Mouse (Mus musculus) kidney, embryonic 16.5 days (tissue): ENCODE data around the gene Dock8. TPM values are rescaled to one million over a fixed set of nuclear protein-coding genes. Genes with fewer than 3 reads are reported as not detected.

ENCODE experiments used
- ATAC-seq: fragments of 200-750 bp; cut with Nextera tagmentation; 2 replicates; pipeline ENCODE4 v1.8.0; 2017; ENCODE audit warnings: moderate TSS enrichment; ENCODE audit not compliant: low FRiP score, low TSS enrichment
- H3K27ac ChIP-seq: fragments of 300-500 bp; sonication (generic); 2 replicates; pipeline ENCODE4 v1.5.1; 2014; ENCODE audit warnings: low read length
- H3K27me3 ChIP-seq: fragments of 300-500 bp; sonication (generic); 2 replicates; pipeline ENCODE4 v1.6.1; 2014; ENCODE audit warnings: low read length, control low read depth, mixed read lengths; ENCODE audit not compliant: insufficient read depth
- H3K36me3 ChIP-seq: fragments of 300-500 bp; sonication (generic); 2 replicates; pipeline ENCODE4 v1.6.1; 2014; ENCODE audit warnings: low read length, control low read depth, mixed read lengths; ENCODE audit not compliant: insufficient read depth
- H3K4me1 ChIP-seq: fragments of 300-500 bp; sonication (generic); 2 replicates; pipeline ENCODE4 v1.6.1; 2014; ENCODE audit warnings: low read length, control low read depth, mixed read lengths; ENCODE audit not compliant: insufficient read depth
- H3K4me2 ChIP-seq: fragments of 300-500 bp; sonication (generic); replicated peaks from 2 replicates; pipeline ENCODE4 v1.6.1; 2014; ENCODE audit warnings: low read depth, low read length
- H3K4me3 ChIP-seq: fragments of 300-500 bp; sonication (generic); 2 replicates; pipeline ENCODE4 v1.5.1; 2014; ENCODE audit warnings: mild to moderate bottlenecking, low read length
- H3K9ac ChIP-seq: fragments of 300-500 bp; sonication (generic); replicated peaks from 2 replicates; pipeline ENCODE4 v1.6.1; 2014; ENCODE audit warnings: low read length
- H3K9me3 ChIP-seq: fragments of 300-500 bp; sonication (generic); 2 replicates; pipeline ENCODE4 v1.6.1; 2016; ENCODE audit warnings: low read length, control low read depth
- WGBS: fragments of 180-500 bp; shearing (Covaris S2); extraction: QIAGEN DNeasy Blood & Tissue Kit; methylation state at CpG from one replicate; pipeline ENCODE4 v1.1.7; 2014; 5-methylcytosine and 5-hydroxymethylcytosine counted together
- polyA plus RNA-seq: library from polyadenylated mRNA; unstranded; fragments of >200 nt; fragmentation: Nextera tagmentation; extraction: Ambion mirVana; gene quantifications from 2 replicates; pipeline ENCODE4 v1.2.1, GENCODE M21; 2015

The Dock8 gene
- polyA plus RNA-seq, 1 experiment from 2014 or later: 3.9 TPM

DNA sequence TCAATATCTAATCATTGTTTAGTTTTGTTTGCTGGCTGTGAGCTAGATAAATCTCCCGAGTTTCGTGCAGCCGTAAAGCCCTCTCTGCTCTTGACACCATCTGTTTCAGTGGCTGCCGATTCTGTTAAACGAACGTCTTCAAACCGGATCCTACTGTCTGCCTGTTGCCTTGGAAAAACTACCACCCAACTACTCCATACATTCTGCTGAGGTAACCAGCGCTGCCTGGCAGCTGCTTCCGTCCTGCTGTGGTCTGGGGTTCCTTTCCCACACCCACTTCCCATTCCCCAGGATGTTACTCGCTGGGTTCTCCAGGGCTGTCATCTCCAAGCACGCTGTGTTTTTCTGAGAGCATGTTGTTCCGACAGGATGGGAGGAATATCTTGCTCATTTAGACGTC lies 123.7 kb downstream of the Dock8 start:
- ATAC-seq: no peak
- H3K4me1 ChIP-seq: no peaks in the 10 kb centered on the region
- no peak overlapping the region for H3K9ac ChIP-seq
- no peak overlapping the region for H3K4me3 ChIP-seq
- no peaks in the 10 kb centered on the region for H3K27me3 ChIP-seq
- H3K27ac ChIP-seq: no peak overlapping the region
- no peaks in the 10 kb centered on the region for H3K9me3 ChIP-seq
- 56% methylated on average over 13 of the region's 13 CpGs for WGBS
- H3K36me3 ChIP-seq: no peaks in the 10 kb centered on the region
- no peak overlapping the region for H3K4me2 ChIP-seq

DNA sequence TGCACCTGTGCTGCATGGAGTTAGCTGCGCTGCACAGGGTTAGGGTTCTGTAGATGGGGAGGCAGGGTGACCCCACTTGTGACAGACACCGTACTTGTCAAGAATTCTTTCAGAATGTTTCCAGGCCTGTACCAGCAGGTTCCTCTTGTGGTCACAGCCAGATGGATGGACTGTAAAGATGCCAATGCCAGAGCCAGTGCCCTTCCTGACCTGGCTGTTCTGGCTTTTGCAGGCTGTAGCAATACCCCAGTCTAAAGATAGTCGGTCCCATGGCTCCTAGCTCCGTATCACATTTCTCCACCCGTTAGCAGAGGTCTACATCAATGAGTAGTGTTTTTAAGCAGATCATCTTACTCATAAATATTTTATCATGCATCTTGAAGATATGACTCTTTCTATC lies 124.1 kb downstream of the Dock8 start:
- no peak overlapping the region for H3K4me2 ChIP-seq
- 71% methylated on average over 5 of the region's 5 CpGs for WGBS
- H3K27me3 ChIP-seq: no peaks in the 10 kb centered on the region
- H3K9me3 ChIP-seq: no peaks in the 10 kb centered on the region
- no peaks in the 10 kb centered on the region for H3K36me3 ChIP-seq
- no peak overlapping the region for H3K27ac ChIP-seq
- no peak overlapping the region for H3K4me3 ChIP-seq
- no peaks in the 10 kb centered on the region for H3K4me1 ChIP-seq
- ATAC-seq: no peak
- no peak overlapping the region for H3K9ac ChIP-seq

DNA sequence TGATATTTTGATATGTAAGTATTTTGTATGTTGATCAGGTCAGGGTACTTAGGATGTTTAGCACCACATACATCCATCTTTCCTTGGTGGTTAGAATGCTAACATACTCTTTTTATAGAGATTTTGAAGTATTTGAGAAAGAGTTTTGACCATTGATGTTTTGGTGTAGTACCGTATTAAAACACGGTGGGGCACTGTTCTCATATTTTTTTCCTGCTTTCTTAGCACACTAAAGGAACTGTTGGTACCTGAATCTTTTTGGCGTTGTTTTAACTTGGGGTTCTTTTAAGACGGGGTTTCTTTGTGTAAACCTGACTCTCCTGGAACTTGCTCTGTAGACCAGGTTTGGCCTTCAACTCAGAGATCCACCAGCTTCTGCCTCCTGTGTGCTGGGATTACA lies 133.0 kb downstream of the Dock8 start:
- no peaks in the 10 kb centered on the region for H3K27me3 ChIP-seq
- no peak overlapping the region for H3K9ac ChIP-seq
- no peak overlapping the region for H3K4me2 ChIP-seq
- H3K4me1 ChIP-seq: no peaks in the 10 kb centered on the region
- H3K27ac ChIP-seq: no peak overlapping the region
- H3K9me3 ChIP-seq: no peaks in the 10 kb centered on the region
- no peak for ATAC-seq
- H3K36me3 ChIP-seq: no peaks in the 10 kb centered on the region
- whole genome bisulfite sequencing: 16% methylated on average over 4 of the region's 4 CpGs
- H3K4me3 ChIP-seq: no peak overlapping the region

DNA sequence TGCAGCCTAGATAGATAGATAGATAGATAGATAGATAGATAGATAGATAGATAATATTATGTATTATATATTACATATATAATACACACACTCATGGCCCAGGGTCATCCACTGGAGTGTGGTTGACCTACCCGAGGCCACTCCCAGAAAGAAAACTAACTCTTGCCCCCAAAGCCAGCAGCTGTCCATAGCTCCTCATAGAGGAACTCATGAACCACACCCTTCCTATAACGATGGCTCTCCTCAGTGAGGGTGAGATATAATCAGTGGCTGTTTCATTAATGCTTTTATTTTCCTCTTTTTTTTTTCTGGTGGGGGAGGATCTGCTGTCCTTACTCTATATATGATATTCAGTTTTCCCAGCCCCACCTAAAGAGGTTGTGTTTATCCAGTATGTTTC lies 134.6 kb downstream of the Dock8 start:
- H3K4me2 ChIP-seq: no peak overlapping the region
- no peak overlapping the region for H3K4me3 ChIP-seq
- H3K9me3 ChIP-seq: no peaks in the 10 kb centered on the region
- no peak overlapping the region for H3K27ac ChIP-seq
- H3K27me3 ChIP-seq: no peaks in the 10 kb centered on the region
- H3K4me1 ChIP-seq: peaks cover 14% of the 10 kb centered on the region
- H3K36me3 ChIP-seq: no peaks in the 10 kb centered on the region
- H3K9ac ChIP-seq: no peak overlapping the region
- no peak for ATAC-seq
- WGBS: 65% methylated on average over 2 of the region's 2 CpGs

DNA sequence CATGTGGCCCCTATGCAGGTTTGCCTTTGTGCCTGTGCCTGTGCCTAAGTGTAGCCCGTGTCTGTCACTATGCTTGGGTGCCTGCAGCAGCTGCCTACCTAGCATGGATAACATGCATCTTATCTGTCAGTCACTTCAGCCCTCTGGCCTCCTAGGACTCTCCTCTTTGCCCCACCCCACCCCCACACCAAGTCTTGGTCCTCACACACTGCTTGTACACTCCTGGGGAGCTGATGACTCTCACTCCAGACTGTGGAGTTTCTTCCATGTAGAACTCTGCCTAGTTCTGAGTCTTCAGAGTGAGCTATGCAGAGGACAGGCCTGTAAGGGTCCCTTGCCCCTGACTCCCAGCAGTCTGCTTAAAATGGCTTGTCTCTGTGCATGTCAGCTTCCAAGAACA lies 136.8 kb downstream of the Dock8 start:
- H3K27ac ChIP-seq: no peak overlapping the region
- no peak overlapping the region for H3K4me2 ChIP-seq
- H3K27me3 ChIP-seq: no peaks in the 10 kb centered on the region
- ATAC-seq: no peak
- no peaks in the 10 kb centered on the region for H3K9me3 ChIP-seq
- peaks cover 14% of the 10 kb centered on the region for H3K4me1 ChIP-seq
- H3K9ac ChIP-seq: no peak overlapping the region
- no peak overlapping the region for H3K4me3 ChIP-seq
- 56% methylated on average over 1 of the region's 1 CpGs for WGBS
- no peaks in the 10 kb centered on the region for H3K36me3 ChIP-seq

DNA sequence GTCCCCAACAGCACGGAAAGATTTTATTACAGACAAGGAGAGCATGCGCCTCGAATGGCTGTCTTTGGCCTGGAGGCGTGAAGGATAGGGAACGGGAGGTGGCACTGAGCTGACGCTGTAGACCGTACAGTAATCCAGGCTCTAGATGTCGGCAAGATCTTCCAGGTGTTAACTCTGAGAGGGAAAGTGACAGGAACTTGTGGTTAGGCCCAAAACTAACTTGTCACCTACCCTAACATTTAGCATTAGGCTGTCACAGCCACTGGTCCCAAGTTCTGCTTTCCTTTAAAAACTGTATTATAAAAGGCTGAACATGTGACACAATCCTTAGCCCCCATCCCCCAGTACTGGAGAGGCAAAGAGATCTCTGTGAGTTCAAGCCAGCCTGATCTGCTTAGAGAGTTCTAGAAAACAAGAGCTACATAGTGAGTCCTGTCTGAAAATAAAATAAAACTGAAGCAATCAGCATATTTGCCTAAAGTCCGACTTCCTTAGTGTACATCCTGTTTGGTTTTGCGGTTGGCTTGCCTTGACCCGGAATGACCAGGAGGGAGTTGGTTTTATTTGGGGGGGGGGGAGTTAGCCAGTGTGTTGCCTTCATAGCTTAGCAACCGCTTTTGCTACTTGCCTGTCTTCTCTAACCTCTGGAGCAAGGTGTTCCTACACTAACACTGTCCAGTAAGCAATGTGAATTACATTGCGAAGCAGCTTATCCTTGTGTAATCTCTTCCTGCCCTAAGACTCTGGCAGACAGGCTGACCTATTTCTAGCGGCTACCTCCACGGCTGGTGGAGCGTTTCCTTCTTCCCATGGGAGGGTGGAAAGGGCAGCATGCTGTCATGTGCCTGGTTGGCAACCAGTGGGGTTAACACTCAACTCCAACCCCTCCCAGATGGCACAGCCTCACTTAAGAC lies 138.8 kb downstream of the Dock8 start:
- 0 out of 2 replicates have a peak, but pooled peaks have one; percentile 39 for ATAC-seq
- Histone ChIP-seq H3K36me3 (no peaks in the 10 kb centered on the region), H3K9ac (no peak overlapping the region), H3K27ac (no peak overlapping the region), H3K4me2 (no peak overlapping the region), H3K4me3 (no peak overlapping the region), H3K4me1 (peaks cover 14% of the 10 kb centered on the region), H3K27me3 (no peaks in the 10 kb centered on the region), H3K9me3 (no peaks in the 10 kb centered on the region)
- WGBS: 58% methylated on average over 16 of the region's 16 CpGs

DNA sequence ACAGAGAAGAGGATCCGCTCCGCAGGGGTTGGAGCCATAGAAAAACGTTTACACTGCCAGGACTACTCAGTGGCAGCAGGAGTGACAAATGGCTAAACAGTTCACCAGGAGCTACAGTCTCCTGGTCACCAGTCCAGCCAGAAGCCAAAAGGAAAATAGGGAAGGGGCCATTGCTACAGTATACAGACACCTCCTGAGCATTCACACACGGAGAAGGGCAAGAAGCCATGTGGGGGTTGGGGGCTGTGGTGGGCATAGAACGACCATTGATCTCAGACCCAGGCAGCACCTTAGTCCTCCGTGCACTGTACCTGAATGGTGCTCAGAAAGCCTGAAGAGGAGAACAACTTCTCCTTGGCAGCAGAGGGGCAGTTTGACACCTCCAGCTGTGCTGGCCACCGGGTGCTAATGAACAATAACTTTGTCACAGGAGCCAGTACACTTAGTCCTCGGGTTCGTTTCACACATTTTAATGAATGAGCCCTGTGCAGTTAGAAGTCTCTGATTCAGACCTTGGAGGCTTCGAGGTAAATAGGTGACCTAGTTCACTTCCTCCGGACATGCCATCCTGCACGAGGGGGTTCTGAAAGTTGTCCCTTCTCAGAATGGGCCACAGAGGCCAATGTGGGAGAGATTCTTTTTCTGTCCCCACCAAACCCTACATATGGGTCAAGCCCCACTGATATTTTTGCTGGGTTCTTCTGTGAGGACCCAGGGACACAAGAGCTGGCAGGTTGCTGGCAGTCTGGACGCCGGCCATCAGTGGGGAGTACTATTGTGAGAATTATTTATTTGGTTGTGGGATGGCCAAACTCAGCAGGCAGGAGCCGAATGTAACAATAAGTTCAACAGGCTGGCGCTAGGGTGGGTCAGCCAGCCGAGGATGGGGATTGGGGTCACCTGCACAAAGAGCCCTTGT lies 145.0 kb downstream of the Dock8 start:
- Histone ChIP-seq H3K36me3 (no peaks in the 10 kb centered on the region), H3K9me3 (no peaks in the 10 kb centered on the region), H3K27ac (no peak overlapping the region), H3K9ac (no peak overlapping the region), H3K4me3 (no peak overlapping the region), H3K4me2 (no peak overlapping the region), H3K27me3 (no peaks in the 10 kb centered on the region), H3K4me1 (no peaks in the 10 kb centered on the region)
- 37% methylated on average over 17 of the region's 17 CpGs for WGBS
- no peak for ATAC-seq

DNA sequence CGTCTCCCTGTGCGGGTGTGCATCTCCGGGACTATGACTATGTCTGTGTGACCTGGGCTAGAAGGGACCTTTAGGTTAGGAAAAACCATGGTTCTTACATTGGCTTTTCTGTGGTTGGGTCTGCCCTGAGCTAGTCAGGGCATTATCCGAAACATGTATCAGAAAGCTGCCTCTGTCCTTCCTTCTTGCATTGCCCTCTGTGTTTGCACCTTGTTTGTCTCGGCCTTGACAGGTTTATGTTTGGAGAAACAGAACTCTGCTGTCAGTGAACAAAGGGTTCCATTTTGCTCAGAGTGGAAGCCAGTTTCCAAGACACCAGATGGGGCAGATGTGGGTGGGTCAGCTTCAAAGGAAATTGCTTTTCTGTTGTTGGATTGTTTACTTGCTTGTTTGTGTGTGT lies 145.8 kb downstream of the Dock8 start:
- no peak overlapping the region for H3K4me3 ChIP-seq
- H3K27me3 ChIP-seq: no peaks in the 10 kb centered on the region
- peaks cover 4% of the 10 kb centered on the region; the same call in 1 of the 2 replicates for H3K4me1 ChIP-seq
- H3K9ac ChIP-seq: no peak overlapping the region
- no peaks in the 10 kb centered on the region for H3K9me3 ChIP-seq
- no peak overlapping the region for H3K4me2 ChIP-seq
- WGBS: 50% methylated on average over 5 of the region's 5 CpGs
- H3K27ac ChIP-seq: no peak overlapping the region
- no peaks in the 10 kb centered on the region for H3K36me3 ChIP-seq
- no peak for ATAC-seq

DNA sequence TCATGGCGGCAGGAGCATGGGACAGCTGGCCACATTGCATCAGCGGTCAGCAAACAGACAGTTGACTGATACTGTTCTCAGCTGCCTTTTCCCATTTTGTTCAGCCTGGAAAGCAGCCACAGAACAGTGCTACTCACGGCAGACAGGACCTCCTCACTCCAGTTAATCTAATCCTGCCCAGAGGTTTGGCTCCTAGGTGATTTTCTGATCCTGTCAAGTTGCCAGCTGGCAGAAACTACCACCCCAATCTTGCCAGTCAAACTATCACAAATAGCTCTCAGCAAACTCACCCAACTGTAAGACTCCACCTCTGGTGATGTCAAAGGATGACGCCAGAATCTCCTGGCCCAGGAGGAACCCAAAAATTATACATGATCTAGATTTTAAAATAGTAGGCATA lies 146.8 kb downstream of the Dock8 start:
- H3K9me3 ChIP-seq: no peaks in the 10 kb centered on the region
- H3K27ac ChIP-seq: no peak overlapping the region
- no peak overlapping the region for H3K9ac ChIP-seq
- no peak for ATAC-seq
- no peaks in the 10 kb centered on the region for H3K27me3 ChIP-seq
- H3K4me1 ChIP-seq: peaks cover 4% of the 10 kb centered on the region; the same call in 1 of the 2 replicates
- WGBS: 87% methylated on average over 4 of the region's 4 CpGs
- H3K36me3 ChIP-seq: no peaks in the 10 kb centered on the region
- no peak overlapping the region for H3K4me2 ChIP-seq
- no peak overlapping the region for H3K4me3 ChIP-seq
